Mouse (Mus musculus) stomach, postnatal 0 days (tissue): ENCODE data around the gene Otub2. TPM values are rescaled to one million over a fixed set of nuclear protein-coding genes. Genes with fewer than 3 reads are reported as not detected.

ENCODE experiments used
- ATAC-seq: fragments of 200-750 bp; cut with Nextera tagmentation; 2 replicates; pipeline ENCODE4 v1.8.0; 2017; ENCODE audit not compliant: low FRiP score, low TSS enrichment
- DNase-seq: peaks from one replicate; pipeline ENCODE4 v3.0.0-alpha.2; 2016; ENCODE audit warnings: low spot score
- H3K27ac ChIP-seq: fragments of 300-500 bp; sonication (generic); replicated peaks from 2 replicates; pipeline ENCODE4 v1.5.1; 2014; ENCODE audit warnings: mild to moderate bottlenecking, control low read depth
- H3K27me3 ChIP-seq: fragments of 300-500 bp; sonication (generic); 2 replicates; pipeline ENCODE4 v1.6.1; 2014; ENCODE audit warnings: low read length; ENCODE audit not compliant: control insufficient read depth, insufficient read depth
- H3K36me3 ChIP-seq: fragments of 300-500 bp; sonication (generic); 2 replicates; pipeline ENCODE4 v1.6.1; 2014; ENCODE audit warnings: low read length, mixed read lengths; ENCODE audit not compliant: control insufficient read depth, insufficient read depth
- H3K4me1 ChIP-seq: fragments of 300-500 bp; sonication (generic); replicated peaks from 2 replicates; pipeline ENCODE4 v1.6.1; 2014; ENCODE audit warnings: antibody characterized with exemption; ENCODE audit not compliant: control insufficient read depth, insufficient read depth
- H3K4me2 ChIP-seq: fragments of 300-500 bp; sonication (generic); replicated peaks from 2 replicates; pipeline ENCODE4 v1.6.1; 2014; ENCODE audit warnings: low read depth, mild to moderate bottlenecking, control low read depth, moderate library complexity
- H3K4me3 ChIP-seq: fragments of 300-500 bp; sonication (generic); 2 replicates; pipeline ENCODE4 v1.5.1; 2014; ENCODE audit warnings: low read depth, low read length, control low read depth
- H3K9ac ChIP-seq: fragments of 300-500 bp; sonication (generic); 2 replicates; pipeline ENCODE4 v1.6.1; 2014; ENCODE audit warnings: mild to moderate bottlenecking, low read length, control low read depth, mixed read lengths
- H3K9me3 ChIP-seq: fragments of 300-500 bp; sonication (generic); 2 replicates; pipeline ENCODE4 v1.6.1; 2016; ENCODE audit warnings: low read length; ENCODE audit not compliant: control insufficient read depth
- CTCF ChIP-seq: IDR thresholded peaks from 2 replicates; pipeline ENCODE4 v1.5.1; 2016; ENCODE audit warnings: antibody characterized with exemption, low read depth, mild to moderate bottlenecking, moderate library complexity
- EP300 ChIP-seq: optimal IDR thresholded peaks from 2 replicates; pipeline ENCODE3; 2016; ENCODE audit warnings: antibody characterized with exemption
- WGBS: fragments of 180-500 bp; shearing (Covaris S2); extraction: QIAGEN DNeasy Blood & Tissue Kit; methylation state at CpG from one replicate; pipeline ENCODE4 v1.1.7; 2014; 5-methylcytosine and 5-hydroxymethylcytosine counted together
- polyA plus RNA-seq: library from polyadenylated mRNA; unstranded; fragments of >200 nt; fragmentation: Nextera tagmentation; extraction: Ambion mirVana; gene quantifications from 2 replicates; pipeline ENCODE4 v1.2.1, GENCODE M21; 2015

The Otub2 gene
- polyA plus RNA-seq, 1 experiment from 2014 or later: 18.8 TPM

- ATAC-seq (peak; percentile 60; the same call in 1 of the 2 replicates), DNase-seq (peak; percentile 83)
- H3K4me1 ChIP-seq: no peaks in the 10 kb centered on the region
- 4% methylated on average over 3 of the region's 3 CpGs for WGBS
- no peaks in the 10 kb centered on the region for H3K27me3 ChIP-seq
- H3K9ac ChIP-seq: no peak overlapping the region
- no peaks in the 10 kb centered on the region for H3K36me3 ChIP-seq
- no peak overlapping the region for H3K4me2 ChIP-seq
- no peaks in the 10 kb centered on the region for H3K9me3 ChIP-seq
- TF ChIP-seq CTCF (peak; percentile 96), EP300 (no peak)
- H3K27ac ChIP-seq: no peak overlapping the region
- H3K4me3 ChIP-seq: no peak overlapping the region
Measured at GRCm38 (mm10) chr12:103348506-103348905, 40.0 kb upstream of the Otub2 start.

DNA sequence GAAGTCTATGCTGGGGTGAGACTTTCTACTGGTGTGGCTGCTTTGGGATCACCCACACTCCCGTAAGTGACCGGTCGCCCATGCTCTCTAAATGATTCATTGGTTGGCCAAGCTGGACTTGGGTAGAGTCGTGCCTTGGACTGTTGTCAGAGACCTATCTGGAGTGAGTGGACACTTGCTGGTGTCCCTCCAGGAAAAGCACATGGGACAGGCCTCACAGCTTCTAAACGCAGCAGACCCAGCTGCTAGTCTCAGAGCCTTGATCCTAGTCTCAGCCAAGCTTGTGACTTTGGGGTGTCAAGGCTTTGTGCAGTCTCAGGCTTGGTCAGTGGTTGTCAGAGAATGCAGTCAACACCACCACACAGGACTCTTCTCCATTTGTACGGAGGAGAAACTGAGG lies 35.7 kb upstream of the Otub2 start:
- TF ChIP-seq EP300 (no peak), CTCF (no peak)

DNA sequence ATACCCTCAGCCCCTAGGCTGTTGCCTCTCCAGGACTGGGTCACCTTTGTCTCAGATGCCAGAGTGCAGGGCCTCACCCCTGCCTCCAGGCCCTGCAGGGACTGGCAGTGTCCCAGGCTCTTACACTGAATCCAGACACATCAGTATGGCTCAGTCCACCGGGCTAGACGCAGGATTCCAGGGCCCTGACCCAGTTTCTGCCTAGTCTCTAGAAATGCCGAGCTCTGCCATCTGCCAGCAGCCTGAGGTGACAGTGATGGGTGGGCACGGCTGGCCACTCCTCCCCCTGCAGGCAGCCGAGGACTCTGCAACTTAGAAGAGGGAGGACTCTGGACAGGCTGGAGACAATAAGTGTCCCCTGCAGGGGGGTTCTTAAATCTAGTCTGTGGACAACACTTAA lies 34.9 kb upstream of the Otub2 start:
- Histone ChIP-seq H3K4me1 (no peaks in the 10 kb centered on the region), H3K9ac (peak overlapping the region; percentile 32; the same call in 1 of the 2 replicates), H3K9me3 (no peaks in the 10 kb centered on the region), H3K4me2 (peak overlapping the region; percentile 49), H3K27me3 (no peaks in the 10 kb centered on the region), H3K4me3 (peak overlapping the region; percentile 15; the same call in 1 of the 2 replicates), H3K27ac (no peak overlapping the region; the same call in 1 of the 2 replicates), H3K36me3 (no peaks in the 10 kb centered on the region)
- DNase-seq (no peak), ATAC-seq (peak; percentile 64; the same call in 1 of the 2 replicates)
- no peak for TF ChIP-seq EP300
- TF ChIP-seq CTCF: peak; percentile 64
- 13% methylated on average over 5 of the region's 5 CpGs for WGBS

More for the DNA sequence above, 35.7 kb upstream of the Otub2 start:
- DNase-seq (no peak), ATAC-seq (no peak)
- no peaks in the 10 kb centered on the region for H3K4me1 ChIP-seq
- H3K9me3 ChIP-seq: no peaks in the 10 kb centered on the region
- no peak overlapping the region for H3K27ac ChIP-seq
- no peak overlapping the region for H3K9ac ChIP-seq
- H3K36me3 ChIP-seq: no peaks in the 10 kb centered on the region
- no peaks in the 10 kb centered on the region for H3K27me3 ChIP-seq
- H3K4me2 ChIP-seq: peak overlapping the region; percentile 36; the same call in 1 of the 2 replicates
- no peak overlapping the region for H3K4me3 ChIP-seq
- WGBS: 82% methylated on average over 6 of the region's 6 CpGs

DNA sequence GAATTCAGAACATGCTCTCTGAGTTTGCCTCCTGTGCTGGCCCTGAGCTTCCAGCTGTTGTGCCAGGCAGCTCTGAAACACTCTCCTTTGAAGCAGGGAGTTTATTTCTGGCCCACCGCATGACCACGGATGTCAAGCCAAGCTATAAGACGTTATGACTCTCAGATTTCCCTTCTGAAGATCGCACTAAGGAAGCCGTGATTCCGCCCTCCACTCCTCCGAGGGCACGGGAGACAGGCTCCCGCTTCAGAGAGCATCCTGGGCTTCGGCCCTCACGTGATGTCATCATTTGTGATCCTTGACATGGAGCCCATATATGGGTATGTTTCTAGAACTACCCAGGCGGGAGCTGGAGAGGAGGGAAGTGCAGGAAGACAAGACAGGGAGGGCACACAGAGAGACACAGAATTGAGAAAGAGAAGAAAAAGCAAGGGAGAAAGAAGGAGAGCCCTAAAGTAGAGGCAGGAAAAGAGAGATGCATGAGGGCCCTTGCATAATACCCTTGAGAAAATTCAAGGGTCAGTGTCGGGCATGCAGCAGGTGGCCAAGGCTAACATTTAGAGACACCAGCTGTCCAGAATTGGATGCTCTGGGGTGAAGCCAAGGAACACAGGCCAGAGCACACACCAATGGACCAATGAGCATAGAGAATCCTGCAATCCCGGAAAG lies 32.6 kb upstream of the Otub2 start, which contains the start of gene Asb2:
Asb2 (minus strand) TSS at position 256 of the 669 bp plus-strand sequence.
- DNase-seq (no peak), ATAC-seq (peak; percentile 74; the same call in 1 of the 2 replicates)
- H3K4me1 ChIP-seq: no peaks in the 10 kb centered on the region
- 41% methylated on average over 14 of the region's 14 CpGs for WGBS
- H3K36me3 ChIP-seq: no peaks in the 10 kb centered on the region
- peak within 1 kb of the TSS; percentile 77 for H3K27ac ChIP-seq
- no peaks in the 10 kb centered on the region for H3K27me3 ChIP-seq
- no peak for TF ChIP-seq CTCF
- TF ChIP-seq EP300: no peak
- peak within 1 kb of the TSS; percentile 49 for H3K4me2 ChIP-seq
- peak within 1 kb of the TSS; percentile 43 for H3K9ac ChIP-seq
- peak within 1 kb of the TSS; percentile 15 for H3K4me3 ChIP-seq
- no peaks in the 10 kb centered on the region for H3K9me3 ChIP-seq

- Histone ChIP-seq H3K27ac (peak overlapping the region; percentile 77), H3K36me3 (no peaks in the 10 kb centered on the region), H3K27me3 (no peaks in the 10 kb centered on the region), H3K9ac (no peak overlapping the region), H3K4me2 (no peak overlapping the region), H3K4me1 (no peaks in the 10 kb centered on the region), H3K4me3 (no peak overlapping the region), H3K9me3 (no peaks in the 10 kb centered on the region)
- WGBS: 76% methylated on average over 4 of the region's 4 CpGs
- no peak for TF ChIP-seq CTCF
- TF ChIP-seq EP300: no peak
- ATAC-seq (no peak), DNase-seq (no peak)
Measured at GRCm38 (mm10) chr12:103356415-103356748, 32.1 kb upstream of the Otub2 start.

DNA sequence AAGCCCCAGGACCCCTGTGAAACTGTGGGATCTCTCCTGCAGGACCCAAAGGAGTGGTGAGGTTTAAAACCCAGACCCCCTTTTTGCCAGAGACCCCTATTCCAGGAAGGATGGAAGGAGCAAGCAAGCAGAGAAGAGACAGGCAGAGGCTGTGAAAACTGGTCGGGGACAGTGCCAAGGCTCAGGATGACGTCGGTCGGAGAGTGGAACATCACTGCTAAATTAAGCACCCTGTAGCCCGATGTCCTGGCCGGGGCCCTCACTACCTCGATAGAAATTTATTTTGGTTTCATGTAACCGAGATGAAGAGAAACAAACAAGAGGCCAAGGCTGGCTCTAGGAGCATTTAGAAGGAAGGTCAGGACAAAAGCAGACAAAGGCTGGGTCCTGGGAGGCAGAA lies 30.3 kb upstream of the Otub2 start:
- no peak overlapping the region for H3K4me3 ChIP-seq
- H3K36me3 ChIP-seq: no peaks in the 10 kb centered on the region
- H3K4me1 ChIP-seq: no peaks in the 10 kb centered on the region
- 62% methylated on average over 8 of the region's 8 CpGs for WGBS
- H3K27ac ChIP-seq: no peak overlapping the region
- no peak overlapping the region for H3K4me2 ChIP-seq
- ATAC-seq (no peak), DNase-seq (no peak)
- H3K9me3 ChIP-seq: no peaks in the 10 kb centered on the region
- H3K27me3 ChIP-seq: no peaks in the 10 kb centered on the region
- TF ChIP-seq EP300 (no peak), CTCF (no peak)
- no peak overlapping the region for H3K9ac ChIP-seq
